21 mouse cellular contexts compared by ENCODE assay signal in genomic region chr14:72527126-72527525, GRCm38 (mm10). TPM values are rescaled to one million over a fixed set of nuclear protein-coding genes. Genes with fewer than 3 reads are reported as not detected.
"Had no signal": no experiment of that assay in that cellular context is flagged by ENCODE, and none has a peak within 500 bp of the region (broad histone marks: within the 10 kb centered on the region; RNA-seq: fewer than 3 reads in every experiment).

No protein-coding gene starts in this region.

- H3K4me3 ChIP-seq: lung, embryonic 15.5 days; megakaryocyte, embryonic 14.5 days; midbrain, embryonic 13.5 days; midbrain, embryonic 15.5 days; neural tube, embryonic 13.5 days; stomach, embryonic 15.5 days had no signal

- H3K4me2 ChIP-seq: lung, embryonic 15.5 days; midbrain, embryonic 11.5 days; midbrain, embryonic 13.5 days; midbrain, embryonic 15.5 days; neural tube, embryonic 13.5 days; stomach, embryonic 15.5 days had no signal

- H3K36me3 ChIP-seq: lung, embryonic 15.5 days; midbrain, embryonic 13.5 days; midbrain, embryonic 15.5 days; neural tube, embryonic 13.5 days; stomach, embryonic 15.5 days had no signal

- H3K27ac ChIP-seq: lung, embryonic 15.5 days; macrophage; midbrain, embryonic 13.5 days; midbrain, embryonic 15.5 days; neural tube, embryonic 13.5 days; stomach, embryonic 15.5 days; stomach, postnatal 0 days had no signal

- H3K9ac ChIP-seq: liver, postnatal 0 days; lung, embryonic 15.5 days; midbrain, embryonic 13.5 days; midbrain, embryonic 15.5 days; neural tube, embryonic 13.5 days; stomach, embryonic 15.5 days had no signal

- H3K9me3 ChIP-seq: lung, embryonic 15.5 days; midbrain, embryonic 13.5 days; midbrain, embryonic 15.5 days; neural tube, embryonic 13.5 days; stomach, embryonic 15.5 days had no signal

- ATAC-seq: liver, postnatal 0 days; lung, postnatal 0 days; midbrain, embryonic 13.5 days; midbrain, embryonic 15.5 days had no signal

- DNase-seq: liver, postnatal 0 days; lung, adult 2 months; lung, postnatal 14 days; lung, postnatal 36 days; right cerebral cortex, postnatal 14 days; thymus, adult 2 months; thymus, postnatal 25 days; thymus, postnatal 4 days had no signal

RNA-seq across cellular contexts. Expression of gene Gm9195, which starts 35.5 kb away (rescaled TPM):
- polyA plus RNA-seq: liver, postnatal 0 days; lung, adult 2 months; lung, embryonic 15.5 days; lung, postnatal 0 days; macrophage; midbrain, embryonic 11.5 days; midbrain, embryonic 13.5 days; midbrain, embryonic 15.5 days; midbrain, postnatal 0 days; neural tube, embryonic 11.5 days; neural tube, embryonic 13.5 days; spleen, adult 2 months; stomach, embryonic 15.5 days; stomach, postnatal 0 days had no signal
